Mouse (Mus musculus): ENCODE data around the gene Slc22a17. TPM values are rescaled to one million over a fixed set of nuclear protein-coding genes. Genes with fewer than 3 reads are reported as not detected.

The Slc22a17 gene
- polyA plus RNA-seq, 1 experiment from 2014 or later, result 52.4 TPM

GRCm38 (mm10) chr14:54912109-54912850 lies 652 bp downstream of the Slc22a17 start:
- DNase-seq (ENCODE audit: low spot score), result no peak
- Histone ChIP-seq H3K9me3 (no peaks in the 10 kb centered on the region), H3K4me3 (peak overlapping the region; percentile 85), H3K27ac (peak overlapping the region; percentile 90), H3K4me1 (peaks cover 38% of the 10 kb centered on the region), H3K36me3 (peaks cover 48% of the 10 kb centered on the region), H3K27me3 (ENCODE audit: insufficient read depth, poor library complexity, severe bottlenecking) (no peaks in the 10 kb centered on the region)
- WGBS, result 3% methylated on average over 66 of the region's 69 CpGs

GRCm38 (mm10) chr14:54908682-54909081 lies 4.2 kb downstream of the Slc22a17 start:
- no peaks in the 10 kb centered on the region for H3K27me3 ChIP-seq (ENCODE audit: insufficient read depth, poor library complexity, severe bottlenecking)
- peaks cover 45% of the 10 kb centered on the region for H3K4me1 ChIP-seq
- H3K36me3 ChIP-seq, result peaks cover 47% of the 10 kb centered on the region
- no peak overlapping the region; the same call in 1 of the 2 replicates for H3K4me3 ChIP-seq
- H3K27ac ChIP-seq, result peak overlapping the region; percentile 69
- DNase-seq (ENCODE audit: low spot score), result no peak
- no peaks in the 10 kb centered on the region for H3K9me3 ChIP-seq
- WGBS, result 69% methylated on average over 7 of the region's 7 CpGs

- no peak overlapping the region for H3K27ac ChIP-seq
- DNase-seq (ENCODE audit: low spot score), result no peak
- peaks cover 38% of the 10 kb centered on the region for H3K36me3 ChIP-seq
- H3K9me3 ChIP-seq, result no peaks in the 10 kb centered on the region
- H3K4me1 ChIP-seq, result peaks cover 14% of the 10 kb centered on the region
- H3K27me3 ChIP-seq (ENCODE audit: insufficient read depth, poor library complexity, severe bottlenecking), result no peaks in the 10 kb centered on the region
- 88% methylated on average over 4 of the region's 4 CpGs for WGBS
- H3K4me3 ChIP-seq, result no peak overlapping the region
Observed at GRCm38 (mm10) chr14:54903641-54904040, 9.3 kb downstream of the Slc22a17 start.

- no peak overlapping the region for H3K4me3 ChIP-seq
- H3K9me3 ChIP-seq, result no peaks in the 10 kb centered on the region
- H3K27me3 ChIP-seq (ENCODE audit: insufficient read depth, poor library complexity, severe bottlenecking), result no peaks in the 10 kb centered on the region
- WGBS, result 0% methylated on average over 3 of the region's 3 CpGs
- no peak for DNase-seq (ENCODE audit: low spot score)
- peaks cover 38% of the 10 kb centered on the region for H3K36me3 ChIP-seq
- H3K27ac ChIP-seq, result no peak overlapping the region
- H3K4me1 ChIP-seq, result peaks cover 19% of the 10 kb centered on the region
Observed at GRCm38 (mm10) chr14:54900383-54900782, 12.5 kb downstream of the Slc22a17 start.

- no peak for DNase-seq (ENCODE audit: low spot score)
- no peaks in the 10 kb centered on the region for H3K27me3 ChIP-seq (ENCODE audit: insufficient read depth, poor library complexity, severe bottlenecking)
- peaks cover 37% of the 10 kb centered on the region for H3K36me3 ChIP-seq
- H3K4me1 ChIP-seq, result peaks cover 23% of the 10 kb centered on the region
- 55% methylated on average over 2 of the region's 2 CpGs for WGBS
- peak overlapping the region; percentile 29; the same call in 1 of the 2 replicates for H3K27ac ChIP-seq
- no peak overlapping the region for H3K4me3 ChIP-seq
- no peaks in the 10 kb centered on the region for H3K9me3 ChIP-seq
Observed at GRCm38 (mm10) chr14:54897445-54897844, 15.5 kb downstream of the Slc22a17 start.

GRCm38 (mm10) chr14:54894296-54895151 lies 18.4 kb downstream of the Slc22a17 start:
- Histone ChIP-seq H3K36me3 (peaks cover 37% of the 10 kb centered on the region), H3K4me3 (peak overlapping the region; percentile 80), H3K9me3 (no peaks in the 10 kb centered on the region), H3K27ac (peak overlapping the region; percentile 97), H3K27me3 (ENCODE audit: insufficient read depth, poor library complexity, severe bottlenecking) (no peaks in the 10 kb centered on the region), H3K4me1 (peaks cover 23% of the 10 kb centered on the region)
- whole genome bisulfite sequencing, result under 1% methylated on average over 54 of the region's 54 CpGs
- peak; percentile 87 for DNase-seq (ENCODE audit: low spot score)

- WGBS, result under 1% methylated on average over 38 of the region's 38 CpGs
- no peaks in the 10 kb centered on the region for H3K27me3 ChIP-seq (ENCODE audit: insufficient read depth, poor library complexity, severe bottlenecking)
Observed at GRCm38 (mm10) chr14:54893651-54894181, 19.2 kb downstream of the Slc22a17 start.

GRCm38 (mm10) chr14:54892200-54892599 lies 20.7 kb downstream of the Slc22a17 start, which contains the start of gene Pabpn1:
Gene Pabpn1, plus strand, starts transcription at chr14:54892500.
- WGBS, result 92% methylated on average over 3 of the region's 3 CpGs

More at GRCm38 (mm10) chr14:54893651-54894181, 19.2 kb downstream of the Slc22a17 start:
- Histone ChIP-seq H3K27ac (peak overlapping the region; percentile 97), H3K4me3 (peak overlapping the region; percentile 80), H3K4me1 (peaks cover 23% of the 10 kb centered on the region), H3K9me3 (no peaks in the 10 kb centered on the region), H3K36me3 (peaks cover 33% of the 10 kb centered on the region)
- DNase-seq (ENCODE audit: low spot score), result peak; percentile 100

GRCm38 (mm10) chr14:54885309-54885708 lies 27.6 kb downstream of the Slc22a17 start:
- Histone ChIP-seq H3K4me1 (peaks cover 35% of the 10 kb centered on the region), H3K36me3 (peaks cover 27% of the 10 kb centered on the region; the same call in 1 of the 2 replicates), H3K27ac (peak overlapping the region; percentile 29; the same call in 1 of the 2 replicates), H3K4me3 (no peak overlapping the region), H3K9me3 (no peaks in the 10 kb centered on the region), H3K27me3 (ENCODE audit: insufficient read depth, poor library complexity, severe bottlenecking) (no peaks in the 10 kb centered on the region)
- WGBS, result 87% methylated on average over 11 of the region's 11 CpGs
- no peak for DNase-seq (ENCODE audit: low spot score)

More at GRCm38 (mm10) chr14:54892200-54892599, 20.7 kb downstream of the Slc22a17 start, which contains the start of gene Pabpn1:
- H3K27me3 ChIP-seq (ENCODE audit: insufficient read depth, poor library complexity, severe bottlenecking), result no peaks in the 10 kb centered on the region
- peak within 1 kb of the TSS; percentile 80 for H3K4me3 ChIP-seq
- DNase-seq (ENCODE audit: low spot score), result no peak
- peaks cover 15% of the 10 kb centered on the region for H3K4me1 ChIP-seq
- H3K36me3 ChIP-seq, result peaks cover 20% of the 10 kb centered on the region
- H3K9me3 ChIP-seq, result no peaks in the 10 kb centered on the region
- H3K27ac ChIP-seq, result peak within 1 kb of the TSS; percentile 97

GRCm38 (mm10) chr14:54884022-54884712 lies 28.8 kb downstream of the Slc22a17 start:
- 22% methylated on average over 21 of the region's 21 CpGs for WGBS
- Histone ChIP-seq H3K4me1 (peaks cover 35% of the 10 kb centered on the region), H3K36me3 (peaks cover 27% of the 10 kb centered on the region; the same call in 1 of the 2 replicates), H3K9me3 (no peaks in the 10 kb centered on the region), H3K4me3 (peak overlapping the region; percentile 78), H3K27me3 (ENCODE audit: insufficient read depth, poor library complexity, severe bottlenecking) (no peaks in the 10 kb centered on the region), H3K27ac (peak overlapping the region; percentile 92)
- DNase-seq (ENCODE audit: low spot score), result no peak

GRCm38 (mm10) chr14:54883154-54884021 lies 29.5 kb downstream of the Slc22a17 start, which contains the start of the genes Bcl2l2 and Gm20521:
Gene Bcl2l2, plus strand, starts transcription at chr14:54883377.
Gene Gm20521, plus strand, starts transcription at chr14:54883441.
- 1% methylated on average over 27 of the region's 27 CpGs for WGBS
- Histone ChIP-seq H3K4me1 (peaks cover 35% of the 10 kb centered on the region), H3K4me3 (peak within 1 kb of the TSS; percentile 78), H3K27ac (peak within 1 kb of the TSS; percentile 92), H3K9me3 (no peaks in the 10 kb centered on the region), H3K36me3 (peaks cover 27% of the 10 kb centered on the region; the same call in 1 of the 2 replicates), H3K27me3 (ENCODE audit: insufficient read depth, poor library complexity, severe bottlenecking) (no peaks in the 10 kb centered on the region)
- peak; percentile 97 for DNase-seq (ENCODE audit: low spot score)
